Mouse (Mus musculus) adrenal gland, postnatal 25 days (tissue): ENCODE results near the gene 4932438H23Rik. TPM values are rescaled to one million over a fixed set of nuclear protein-coding genes. Genes with fewer than 3 reads are reported as not detected.

Source experiments
- DNase-seq: peaks from one replicate; pipeline ENCODE4 v3.0.0; 2021; ENCODE audit warnings: mixed read lengths
- total RNA-seq: library from RNA; stranded (reverse); gene quantifications from 2 replicates; pipeline ENCODE4 v1.2.3, GENCODE M21; 2021

The 4932438H23Rik gene
- total RNA-seq, 1 experiment from 2014 or later = not detected

DNA sequence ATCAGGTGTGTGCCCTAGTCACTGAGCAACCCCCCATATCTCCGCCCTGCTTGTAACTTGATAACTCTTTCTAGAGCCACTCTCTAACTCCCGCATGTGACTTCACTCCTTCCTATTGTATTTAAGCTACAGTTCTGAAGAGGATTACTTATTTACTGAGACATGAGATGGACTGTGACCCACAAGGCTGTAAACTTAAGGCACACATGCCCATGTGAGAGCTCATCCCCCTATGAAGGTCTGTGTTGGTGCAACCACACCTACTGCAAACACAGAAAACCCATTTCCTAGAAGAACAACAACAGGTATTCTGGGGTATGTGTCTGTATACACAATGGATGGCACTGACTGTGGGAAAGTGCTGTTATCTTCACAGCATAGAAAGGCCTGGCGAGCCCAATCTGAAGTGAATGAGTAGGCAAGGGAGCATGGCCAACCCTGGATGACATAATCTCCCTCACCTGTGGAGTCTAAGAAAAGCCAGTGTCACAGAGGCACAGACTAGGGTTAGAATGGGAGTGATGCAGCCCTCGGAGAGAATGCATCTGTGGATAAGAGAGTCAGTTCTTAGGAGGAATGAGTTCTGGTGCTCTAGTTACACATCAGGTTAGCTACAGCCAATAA lies 89.9 kb downstream of the 4932438H23Rik start:
- DNase-seq = no peak

Other genes starting within 250 kb of the 4932438H23Rik start
- gene Cfap298, start 160.0 kb downstream of the 4932438H23Rik start, total RNA-seq = 27.7 and 31.5 TPM in 2 replicates
- 45.3 and 49.3 TPM in 2 replicates for gene Synj1, start 83.8 kb downstream of the 4932438H23Rik start, total RNA-seq
- gene Paxbp1, start 50.6 kb downstream of the 4932438H23Rik start, total RNA-seq = 71.2 and 74.6 TPM in 2 replicates
- gene Olig2, start 130.3 kb upstream of the 4932438H23Rik start, total RNA-seq = not detected in 2 replicates
- gene Olig1, start 174.7 kb upstream of the 4932438H23Rik start, total RNA-seq = 0.27 TPM in 1 of 2 replicates, not detected in the other